Mouse (Mus musculus): ENCODE measurements around the gene Trim30c. TPM values are rescaled to one million over a fixed set of nuclear protein-coding genes. Genes with fewer than 3 reads are reported as not detected.

Gene Trim30c
- 0.06 TPM in 1 of 2 replicates, not detected in the other for polyA plus RNA-seq (2012; rRNA removed)

DNA sequence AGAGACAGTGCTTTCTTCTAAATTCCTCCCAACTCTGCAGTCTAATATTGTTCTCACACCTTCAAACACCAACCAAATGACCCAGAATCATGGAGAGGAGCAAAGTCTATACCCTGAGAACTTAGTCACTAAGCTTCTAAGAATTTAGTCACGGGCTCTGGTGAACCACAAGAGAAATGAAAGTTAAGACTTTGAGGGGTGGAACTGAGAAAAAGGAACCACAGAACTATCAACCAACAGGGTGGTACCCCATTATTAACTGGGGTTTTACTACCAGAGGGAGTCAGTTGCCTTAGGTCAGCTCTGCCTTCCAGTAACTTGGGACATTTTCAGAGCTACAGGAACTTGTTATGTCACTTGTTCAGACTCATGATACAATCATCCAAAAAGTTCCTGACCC is at the start of gene Trim30c:
Trim30c (minus strand) TSS at position 140 of the 400 bp plus-strand sequence.
- no peak within 1 kb of the TSS for H3K27ac ChIP-seq (ENCODE audit: control insufficient read depth, insufficient read depth, low read length)
- TF ChIP-seq POLR2A (IDR thresholded peaks at IDR 0.05; ENCODE audit: control insufficient read depth, extremely low read depth, insufficient read depth, low read length, poor library complexity) (no peak), CTCF (IDR thresholded peaks at IDR 0.05; ENCODE audit: borderline replicate concordance, control insufficient read depth, extremely low read depth, insufficient read depth, low read length, poor library complexity) (no peak)

DNA sequence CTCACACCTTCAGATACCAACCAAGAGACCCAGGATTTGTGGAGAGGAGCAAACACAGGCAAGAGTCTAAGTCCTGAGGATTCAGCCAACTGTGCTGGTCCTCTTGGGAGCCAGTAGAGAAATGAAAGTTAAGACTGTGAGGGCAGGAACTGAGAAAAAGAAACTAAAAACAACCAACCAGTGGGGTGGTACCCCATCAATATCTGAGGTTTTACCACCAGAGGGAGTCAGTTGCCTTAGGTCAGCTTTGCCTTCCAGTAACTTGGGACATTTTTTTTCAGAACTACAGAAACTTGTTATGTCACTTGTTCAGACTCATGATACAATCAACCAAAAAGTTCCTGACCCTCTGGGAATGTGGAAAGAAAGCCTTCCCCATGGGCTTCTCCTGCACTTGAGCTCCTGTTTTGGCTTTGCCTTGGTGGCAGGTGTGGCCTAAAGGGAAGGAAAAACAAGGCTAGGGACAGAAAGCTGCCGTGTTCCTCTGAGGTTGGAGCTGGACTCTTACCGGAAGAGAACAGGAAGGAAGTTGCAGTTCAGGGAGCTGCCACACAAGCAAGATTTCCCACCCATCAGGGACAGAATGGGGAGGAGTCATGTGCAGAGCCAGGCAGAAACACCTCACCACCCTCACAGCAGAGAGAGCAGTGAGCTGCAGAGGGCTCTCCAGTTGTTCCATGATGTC is 45.5 kb upstream of the Trim30c start:
- peak overlapping the region; percentile 99 for H3K27ac ChIP-seq (ENCODE audit: control insufficient read depth, insufficient read depth, low read length)
- peak; percentile 56 for DNase-seq
- WGBS: 2% methylated on average over 2 of the region's 2 CpGs
- no peaks in the 10 kb centered on the region for H3K27me3 ChIP-seq (ENCODE audit: control insufficient read depth, insufficient read depth, low read length)
- peaks cover 18% of the 10 kb centered on the region for H3K4me1 ChIP-seq (replicated peaks; ENCODE audit: control insufficient read depth, insufficient read depth, low read length)
- H3K4me3 ChIP-seq (ENCODE audit: control insufficient read depth, insufficient read depth, low read length): peak overlapping the region; percentile 48
- H3K36me3 ChIP-seq (ENCODE audit: control insufficient read depth, insufficient read depth, low read length): no peaks in the 10 kb centered on the region
- TF ChIP-seq POLR2A (IDR thresholded peaks at IDR 0.05; ENCODE audit: control insufficient read depth, extremely low read depth, insufficient read depth, low read length, poor library complexity): 0 out of 2 replicates have a peak, but pooled peaks have one; percentile 40
- no peak for TF ChIP-seq CTCF (IDR thresholded peaks at IDR 0.05; ENCODE audit: borderline replicate concordance, control insufficient read depth, extremely low read depth, insufficient read depth, low read length, poor library complexity)

More for the DNA sequence above, at the start of gene Trim30c:
- H3K27me3 ChIP-seq (ENCODE audit: control insufficient read depth, insufficient read depth, low read length): no peaks in the 10 kb centered on the region
- 0 out of 2 replicates have a peak, but pooled peaks cover 4% of the 10 kb centered on the region for H3K4me1 ChIP-seq (replicated peaks; ENCODE audit: control insufficient read depth, insufficient read depth, low read length)
- no peak within 1 kb of the TSS for H3K4me3 ChIP-seq (ENCODE audit: control insufficient read depth, insufficient read depth, low read length)
- no peak for DNase-seq
- no peaks in the 10 kb centered on the region for H3K36me3 ChIP-seq (ENCODE audit: control insufficient read depth, insufficient read depth, low read length)
- WGBS: 9% methylated on average over 1 of the region's 1 CpGs

DNA sequence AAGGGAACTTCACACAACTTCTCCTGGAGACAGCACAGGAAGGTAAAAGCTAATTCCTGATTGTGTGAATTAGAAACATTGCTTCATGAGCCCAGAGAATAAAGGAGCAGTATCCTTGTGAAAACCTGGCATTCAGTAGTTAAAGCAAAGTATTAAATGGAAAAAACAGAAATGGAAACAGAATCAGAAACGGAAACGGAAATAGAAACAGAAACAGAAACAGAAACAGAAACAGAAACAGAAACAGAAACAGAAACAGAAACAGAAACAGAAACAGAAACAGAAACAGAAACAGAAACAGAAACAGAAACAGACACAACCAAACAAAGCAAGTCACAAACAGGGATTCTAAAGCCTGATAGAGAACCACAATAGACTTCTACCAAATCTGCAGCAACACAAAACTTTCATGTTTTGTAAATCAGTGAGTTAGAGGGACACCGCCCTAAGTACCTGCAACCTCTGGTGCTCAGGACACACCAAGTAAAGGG is 3.9 kb upstream of the Trim30c start:
- 97% methylated on average over 3 of the region's 3 CpGs for WGBS
- DNase-seq: no peak
- H3K4me3 ChIP-seq (ENCODE audit: control insufficient read depth, insufficient read depth, low read length): no peak overlapping the region
- H3K4me1 ChIP-seq (replicated peaks; ENCODE audit: control insufficient read depth, insufficient read depth, low read length): 0 out of 2 replicates have a peak, but pooled peaks cover 4% of the 10 kb centered on the region
- H3K36me3 ChIP-seq (ENCODE audit: control insufficient read depth, insufficient read depth, low read length): no peaks in the 10 kb centered on the region
- no peak for TF ChIP-seq POLR2A (IDR thresholded peaks at IDR 0.05; ENCODE audit: control insufficient read depth, extremely low read depth, insufficient read depth, low read length, poor library complexity)
- TF ChIP-seq CTCF (IDR thresholded peaks at IDR 0.05; ENCODE audit: borderline replicate concordance, control insufficient read depth, extremely low read depth, insufficient read depth, low read length, poor library complexity): no peak
- H3K27ac ChIP-seq (ENCODE audit: control insufficient read depth, insufficient read depth, low read length): no peak overlapping the region
- H3K27me3 ChIP-seq (ENCODE audit: control insufficient read depth, insufficient read depth, low read length): no peaks in the 10 kb centered on the region

- Histone ChIP-seq H3K27ac (ENCODE audit: control insufficient read depth, insufficient read depth, low read length) (no peak overlapping the region), H3K4me1 (replicated peaks; ENCODE audit: control insufficient read depth, insufficient read depth, low read length) (0 out of 2 replicates have a peak, but pooled peaks cover 4% of the 10 kb centered on the region), H3K36me3 (ENCODE audit: control insufficient read depth, insufficient read depth, low read length) (no peaks in the 10 kb centered on the region), H3K4me3 (ENCODE audit: control insufficient read depth, insufficient read depth, low read length) (no peak overlapping the region), H3K27me3 (ENCODE audit: control insufficient read depth, insufficient read depth, low read length) (no peaks in the 10 kb centered on the region)
- DNase-seq: no peak
- TF ChIP-seq POLR2A (IDR thresholded peaks at IDR 0.05; ENCODE audit: control insufficient read depth, extremely low read depth, insufficient read depth, low read length, poor library complexity): no peak
Observed at GRCm38 (mm10) chr7:104401140-104401539, 503 bp upstream of the Trim30c start.

DNA sequence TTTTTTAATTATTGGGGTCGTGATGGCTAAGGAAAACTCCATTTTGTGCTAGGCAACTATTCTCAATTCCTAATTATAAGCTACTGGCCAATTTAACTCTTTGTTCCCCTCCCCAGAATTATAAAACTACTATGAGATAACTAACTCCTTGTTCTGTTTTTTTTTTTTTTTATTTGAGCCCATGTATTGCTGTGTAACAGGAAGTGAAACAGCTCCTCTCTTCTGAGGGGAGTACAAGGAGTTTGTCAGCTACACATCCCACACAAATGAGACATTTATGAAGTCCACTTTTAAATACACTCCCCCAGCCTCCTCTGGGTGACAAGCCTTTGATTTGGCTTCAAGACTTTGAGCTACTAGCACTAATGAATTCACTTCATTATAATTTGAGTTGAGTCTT is 2.1 kb downstream of the Trim30c start:
- H3K36me3 ChIP-seq (ENCODE audit: control insufficient read depth, insufficient read depth, low read length): no peaks in the 10 kb centered on the region
- 0 out of 2 replicates have a peak, but pooled peaks cover 4% of the 10 kb centered on the region for H3K4me1 ChIP-seq (replicated peaks; ENCODE audit: control insufficient read depth, insufficient read depth, low read length)
- no peak for DNase-seq
- WGBS: 85% methylated on average over 1 of the region's 1 CpGs
- no peaks in the 10 kb centered on the region for H3K27me3 ChIP-seq (ENCODE audit: control insufficient read depth, insufficient read depth, low read length)
- TF ChIP-seq POLR2A (IDR thresholded peaks at IDR 0.05; ENCODE audit: control insufficient read depth, extremely low read depth, insufficient read depth, low read length, poor library complexity) (no peak), CTCF (IDR thresholded peaks at IDR 0.05; ENCODE audit: borderline replicate concordance, control insufficient read depth, extremely low read depth, insufficient read depth, low read length, poor library complexity) (no peak)
- H3K4me3 ChIP-seq (ENCODE audit: control insufficient read depth, insufficient read depth, low read length): no peak overlapping the region
- no peak overlapping the region for H3K27ac ChIP-seq (ENCODE audit: control insufficient read depth, insufficient read depth, low read length)

- Histone ChIP-seq H3K27ac (ENCODE audit: control insufficient read depth, insufficient read depth, low read length) (no peak within 1 kb of the TSS), H3K4me1 (replicated peaks; ENCODE audit: control insufficient read depth, insufficient read depth, low read length) (no peaks in the 10 kb centered on the region), H3K4me3 (ENCODE audit: control insufficient read depth, insufficient read depth, low read length) (no peak within 1 kb of the TSS), H3K27me3 (ENCODE audit: control insufficient read depth, insufficient read depth, low read length) (no peaks in the 10 kb centered on the region), H3K36me3 (ENCODE audit: control insufficient read depth, insufficient read depth, low read length) (no peaks in the 10 kb centered on the region)
- TF ChIP-seq POLR2A (IDR thresholded peaks at IDR 0.05; ENCODE audit: control insufficient read depth, extremely low read depth, insufficient read depth, low read length, poor library complexity) (no peak), CTCF (IDR thresholded peaks at IDR 0.05; ENCODE audit: borderline replicate concordance, control insufficient read depth, extremely low read depth, insufficient read depth, low read length, poor library complexity) (no peak)
- DNase-seq: peak; percentile 26
- WGBS: 16% methylated on average over 1 of the region's 1 CpGs
Observed at GRCm38 (mm10) chr7:104369736-104370414, 30.8 kb downstream of the Trim30c start, which contains the start of gene Trim30b. Trim30b (minus strand) TSS chr7:104369884.
